Mouse (Mus musculus) heart, embryonic 11.5 days (tissue): ENCODE measurements around the gene Cinp. TPM values are rescaled to one million over a fixed set of nuclear protein-coding genes. Genes with fewer than 3 reads are reported as not detected.

Experiments used
- ATAC-seq: fragments of 200-750 bp; cut with Nextera tagmentation; replicated peaks from 2 replicates; pipeline ENCODE4 v1.8.0; 2017; ENCODE audit warnings: moderate library complexity; ENCODE audit not compliant: insufficient number of reproducible peaks, low FRiP score, low TSS enrichment
- H3K27ac ChIP-seq: fragments of 300-500 bp; sonication (generic); 2 replicates; pipeline ENCODE4 v1.5.1; 2014; ENCODE audit warnings: mild to moderate bottlenecking, low read depth, low read length
- H3K27me3 ChIP-seq: fragments of 300-500 bp; sonication (generic); 2 replicates; pipeline ENCODE4 v1.6.1; 2014; ENCODE audit warnings: mild to moderate bottlenecking, low read length, mixed read lengths; ENCODE audit not compliant: control insufficient read depth, insufficient read depth
- H3K36me3 ChIP-seq: fragments of 300-500 bp; sonication (generic); 2 replicates; pipeline ENCODE4 v1.6.1; 2014; ENCODE audit warnings: mild to moderate bottlenecking, low read length, moderate library complexity, mixed read lengths; ENCODE audit not compliant: control insufficient read depth, insufficient read depth
- H3K4me1 ChIP-seq: fragments of 300-500 bp; sonication (generic); 2 replicates; pipeline ENCODE4 v1.6.1; 2014; ENCODE audit warnings: low read length; ENCODE audit not compliant: control insufficient read depth, insufficient read depth
- H3K4me2 ChIP-seq: fragments of 300-500 bp; sonication (generic); 2 replicates; pipeline ENCODE4 v1.6.1; 2014; ENCODE audit warnings: mild to moderate bottlenecking, moderate library complexity
- H3K4me3 ChIP-seq: fragments of 300-500 bp; sonication (generic); 2 replicates; pipeline ENCODE4 v1.5.1; 2014; ENCODE audit warnings: low read depth, low read length
- H3K9ac ChIP-seq: fragments of 300-500 bp; sonication (generic); 2 replicates; pipeline ENCODE4 v1.6.1; 2014; ENCODE audit warnings: mild to moderate bottlenecking, low read depth, low read length, moderate library complexity
- H3K9me3 ChIP-seq: fragments of 300-500 bp; sonication (generic); replicated peaks from 2 replicates; pipeline ENCODE4 v1.6.1; 2016; ENCODE audit warnings: low read length; ENCODE audit not compliant: control insufficient read depth
- WGBS: fragments of 180-500 bp; shearing (Covaris S2); extraction: QIAGEN DNeasy Blood & Tissue Kit; methylation state at CpG from one replicate; pipeline ENCODE4 v1.1.7; 2014; ENCODE audit not compliant: insufficient replicate concordance; 5-methylcytosine and 5-hydroxymethylcytosine counted together
- polyA plus RNA-seq: library from polyadenylated mRNA; unstranded; fragments of >200 nt; fragmentation: Nextera tagmentation; extraction: Ambion mirVana; gene quantifications from 2 replicates; pipeline ENCODE4 v1.2.1, GENCODE M21; 2014

Gene Cinp
- polyA plus RNA-seq, 1 experiment from 2014 or later, result 70.5 TPM

- H3K36me3 ChIP-seq, result no peaks in the 10 kb centered on the region
- no peak overlapping the region for H3K4me2 ChIP-seq
- no peak overlapping the region for H3K27ac ChIP-seq
- peaks cover 6% of the 10 kb centered on the region; the same call in 1 of the 2 replicates for H3K4me1 ChIP-seq
- H3K9ac ChIP-seq, result no peak overlapping the region
- no peaks in the 10 kb centered on the region for H3K9me3 ChIP-seq
- H3K4me3 ChIP-seq, result no peak overlapping the region
- WGBS, result 95% methylated on average over 3 of the region's 3 CpGs
- 0 out of 2 replicates have a peak, but pooled peaks cover 2% of the 10 kb centered on the region for H3K27me3 ChIP-seq
- ATAC-seq, result no peak
Observed at GRCm38 (mm10) chr12:110835182-110835581, 53.8 kb downstream of the Cinp start.

- no peak overlapping the region for H3K4me3 ChIP-seq
- no peak for ATAC-seq
- 74% methylated on average over 9 of the region's 11 CpGs for WGBS
Observed at GRCm38 (mm10) chr12:110830293-110831024, 58.5 kb downstream of the Cinp start.

GRCm38 (mm10) chr12:110828908-110829307 is 60.0 kb downstream of the Cinp start:
- Histone ChIP-seq H3K4me1 (no peaks in the 10 kb centered on the region), H3K36me3 (no peaks in the 10 kb centered on the region), H3K9me3 (no peaks in the 10 kb centered on the region), H3K27me3 (no peaks in the 10 kb centered on the region), H3K4me3 (no peak overlapping the region), H3K9ac (no peak overlapping the region), H3K27ac (no peak overlapping the region), H3K4me2 (no peak overlapping the region)
- no peak for ATAC-seq
- 84% methylated on average over 4 of the region's 4 CpGs for WGBS

More at GRCm38 (mm10) chr12:110830293-110831024, 58.5 kb downstream of the Cinp start:
- Histone ChIP-seq H3K9ac (no peak overlapping the region), H3K4me2 (no peak overlapping the region), H3K9me3 (no peaks in the 10 kb centered on the region), H3K36me3 (no peaks in the 10 kb centered on the region), H3K27ac (no peak overlapping the region), H3K27me3 (0 out of 2 replicates have a peak, but pooled peaks cover 2% of the 10 kb centered on the region), H3K4me1 (no peaks in the 10 kb centered on the region)

Other genes starting within 250 kb of the Cinp start
- gene 1700001K19Rik, start 206.5 kb downstream of the Cinp start, polyA plus RNA-seq, result 0.23 TPM in 1 of 2 replicates, not detected in the other
- gene Hsp90aa1, start 186.4 kb downstream of the Cinp start, polyA plus RNA-seq, result 729 and 869 TPM in 2 replicates
- 15.2 and 17.1 TPM in 2 replicates for gene Wdr20, start 151.2 kb downstream of the Cinp start, polyA plus RNA-seq
- 3.0 and 3.8 TPM in 2 replicates for gene Mok, start 48.2 kb downstream of the Cinp start, polyA plus RNA-seq
- 3.1 and 3.2 TPM in 2 replicates for gene Zfp839, start 38.9 kb downstream of the Cinp start, polyA plus RNA-seq
- 2.5 and 2.8 TPM in 2 replicates for gene Tecpr2, start 119 bp upstream of the Cinp start, polyA plus RNA-seq
- gene Ankrd9, start 89.9 kb upstream of the Cinp start, polyA plus RNA-seq, result 11.4 and 14.5 TPM in 2 replicates
- 11.9 TPM in 2 replicates for gene Rcor1, start 150.2 kb upstream of the Cinp start, polyA plus RNA-seq